Mouse (Mus musculus) liver, adult 2 months (tissue): Measurements from ENCODE around the gene Ankrd65. TPM values are rescaled to one million over a fixed set of nuclear protein-coding genes. Genes with fewer than 3 reads are reported as not detected.

Experiments
- DNase-seq: peaks from one replicate; pipeline ENCODE4 v3.0.0-alpha.2; 2011; ENCODE audit warnings: low read depth, low spot score; ENCODE audit errors: extremely low read depth
- H3K27ac ChIP-seq: fragments of 200-500 bp; replicated peaks from 2 replicates; pipeline ENCODE4 v1.5.1; 2012; ENCODE audit warnings: low read depth, mild to moderate bottlenecking, control low read depth, inconsistent platforms, low read length; ENCODE audit not compliant: insufficient read depth
- H3K27me3 ChIP-seq: fragments of 200-500 bp; 2 replicates; pipeline ENCODE4 v1.6.1; 2012; ENCODE audit warnings: mild to moderate bottlenecking, moderate library complexity, low read length, inconsistent platforms; ENCODE audit not compliant: control insufficient read depth, insufficient read depth
- H3K36me3 ChIP-seq: fragments of 200-500 bp; 2 replicates; pipeline ENCODE4 v1.6.1; 2012; ENCODE audit warnings: low read length, inconsistent platforms; ENCODE audit not compliant: control insufficient read depth, insufficient read depth
- H3K4me1 ChIP-seq: fragments of 200-500 bp; 2 replicates; pipeline ENCODE4 v1.6.1; 2011; ENCODE audit warnings: low read length; ENCODE audit not compliant: control insufficient read depth, insufficient read depth
- H3K4me3 ChIP-seq: fragments of 200-500 bp; 2 replicates; pipeline ENCODE4 v1.5.1; 2011; ENCODE audit warnings: low read depth, mild to moderate bottlenecking, control low read depth, low read length, moderate library complexity; ENCODE audit not compliant: insufficient read depth
- H3K79me2 ChIP-seq: fragments of 200-500 bp; 2 replicates; pipeline ENCODE4 v1.6.1; 2012; ENCODE audit warnings: inconsistent platforms, mild to moderate bottlenecking, low read length, moderate library complexity; ENCODE audit not compliant: control insufficient read depth, insufficient read depth
- H3K9ac ChIP-seq: fragments of 200-500 bp; 2 replicates; pipeline ENCODE4 v1.6.1; 2012; ENCODE audit warnings: low read depth, mild to moderate bottlenecking, control low read depth, inconsistent platforms, low read length
- CTCF ChIP-seq: fragments of 200-500 bp; IDR thresholded peaks from 2 replicates; pipeline ENCODE4 v1.5.1; 2011; ENCODE audit warnings: low read depth, low read length, control low read depth
- POLR2A ChIP-seq: fragments of 200-500 bp; IDR thresholded peaks from 2 replicates; pipeline ENCODE4 v1.6.1; 2011; ENCODE audit warnings: low read length, control low read depth; ENCODE audit not compliant: insufficient read depth; ENCODE audit errors: extremely low read depth
- WGBS: fragments of 180-500 bp; shearing (Covaris S2); methylation state at CpG from one replicate; pipeline ENCODE4 v1.1.7; 2018; 5-methylcytosine and 5-hydroxymethylcytosine counted together
- polyA plus RNA-seq: library from polyadenylated mRNA; depleted of rRNA; stranded (reverse); fragments of >200 nt; gene quantifications from 2 replicates; pipeline ENCODE4 v1.2.3, GENCODE M21; 2012
- total RNA-seq: library from RNA; depleted of rRNA; stranded (reverse); fragments of >200 nt; gene quantifications from 2 replicates; pipeline ENCODE4 v1.2.3, GENCODE M21; 2014

Ankrd65 gene
- total and polyA plus RNA-seq, 2 experiments: not detected

DNA sequence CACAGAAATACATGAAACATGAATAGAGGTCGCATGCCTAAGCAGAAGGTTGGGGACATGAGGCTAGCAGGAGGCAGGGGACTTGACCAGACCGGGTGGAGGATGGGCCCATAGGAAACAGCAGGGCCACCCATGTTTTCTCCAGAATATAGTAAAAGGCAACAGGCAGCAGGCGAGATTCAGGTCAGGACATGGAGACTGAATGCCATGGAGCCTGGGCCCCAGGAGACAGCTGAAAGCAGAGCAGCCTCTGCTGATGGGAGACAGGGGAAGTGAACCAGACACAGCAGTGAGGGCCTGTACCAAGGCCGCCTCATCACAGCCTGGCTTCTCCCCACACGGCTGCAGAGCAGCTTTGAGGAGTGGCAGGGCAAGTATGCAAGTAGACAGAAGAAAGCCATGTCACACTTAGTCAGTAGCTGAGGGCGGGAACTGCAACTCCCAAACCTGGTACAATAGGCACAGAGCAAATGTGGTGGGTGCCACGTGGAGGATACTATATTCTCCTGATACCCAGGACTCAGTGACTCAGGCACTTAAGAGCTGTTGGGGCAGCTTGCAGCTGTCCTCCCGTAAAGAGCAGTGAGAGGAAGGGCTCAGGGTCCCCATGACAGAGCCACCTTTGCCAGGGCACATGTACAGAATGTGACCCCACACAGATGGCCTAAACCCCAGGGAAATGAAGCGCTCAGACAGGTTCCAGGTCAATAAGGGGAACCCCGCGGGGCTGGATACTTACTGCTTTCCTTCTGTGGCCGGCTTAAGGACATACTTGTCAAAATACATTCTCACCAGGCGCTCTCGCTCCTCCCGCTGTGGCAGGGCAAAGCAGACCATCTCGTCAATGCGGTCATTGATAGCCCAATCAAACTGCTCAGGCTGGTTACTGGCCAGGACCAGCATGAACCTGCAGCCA is 43.4 kb upstream of the Ankrd65 start:
- Histone ChIP-seq H3K4me1 (no peaks in the 10 kb centered on the region), H3K9ac (no peak overlapping the region), H3K79me2 (no peaks in the 10 kb centered on the region), H3K27ac (no peak overlapping the region), H3K27me3 (no peaks in the 10 kb centered on the region), H3K4me3 (no peak overlapping the region), H3K36me3 (peaks cover 62% of the 10 kb centered on the region)
- no peak for DNase-seq
- 92% methylated on average over 17 of the region's 17 CpGs for WGBS
- no peak for TF ChIP-seq POLR2A
- no peak for TF ChIP-seq CTCF

DNA sequence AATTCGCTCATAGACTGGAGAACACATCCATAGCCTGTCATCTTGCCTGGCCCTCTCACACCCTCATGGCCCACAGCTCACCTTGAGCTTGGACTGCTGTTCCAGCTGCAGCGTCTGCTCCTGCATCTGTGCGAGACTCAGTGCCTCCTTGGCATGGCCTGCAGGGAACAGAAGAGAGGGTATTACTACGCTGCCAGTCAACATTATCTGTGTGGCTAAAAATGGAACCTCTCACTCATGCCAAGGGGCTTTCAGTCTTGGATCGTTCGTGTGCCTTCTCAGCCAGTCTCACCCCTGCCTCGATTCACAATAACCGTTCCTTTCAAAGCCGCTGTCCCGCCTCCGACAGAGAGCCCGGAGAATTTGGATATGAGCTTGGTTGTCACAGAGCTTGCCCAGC is 33.2 kb upstream of the Ankrd65 start:
- Histone ChIP-seq H3K4me3 (no peak overlapping the region), H3K27ac (no peak overlapping the region), H3K4me1 (peaks cover 9% of the 10 kb centered on the region; the same call in 1 of the 2 replicates), H3K79me2 (peaks cover 10% of the 10 kb centered on the region; the same call in 1 of the 2 replicates), H3K36me3 (peaks cover 35% of the 10 kb centered on the region), H3K27me3 (no peaks in the 10 kb centered on the region), H3K9ac (no peak overlapping the region)
- DNase-seq: no peak
- 95% methylated on average over 12 of the region's 12 CpGs for WGBS
- TF ChIP-seq CTCF (no peak), POLR2A (no peak)

DNA sequence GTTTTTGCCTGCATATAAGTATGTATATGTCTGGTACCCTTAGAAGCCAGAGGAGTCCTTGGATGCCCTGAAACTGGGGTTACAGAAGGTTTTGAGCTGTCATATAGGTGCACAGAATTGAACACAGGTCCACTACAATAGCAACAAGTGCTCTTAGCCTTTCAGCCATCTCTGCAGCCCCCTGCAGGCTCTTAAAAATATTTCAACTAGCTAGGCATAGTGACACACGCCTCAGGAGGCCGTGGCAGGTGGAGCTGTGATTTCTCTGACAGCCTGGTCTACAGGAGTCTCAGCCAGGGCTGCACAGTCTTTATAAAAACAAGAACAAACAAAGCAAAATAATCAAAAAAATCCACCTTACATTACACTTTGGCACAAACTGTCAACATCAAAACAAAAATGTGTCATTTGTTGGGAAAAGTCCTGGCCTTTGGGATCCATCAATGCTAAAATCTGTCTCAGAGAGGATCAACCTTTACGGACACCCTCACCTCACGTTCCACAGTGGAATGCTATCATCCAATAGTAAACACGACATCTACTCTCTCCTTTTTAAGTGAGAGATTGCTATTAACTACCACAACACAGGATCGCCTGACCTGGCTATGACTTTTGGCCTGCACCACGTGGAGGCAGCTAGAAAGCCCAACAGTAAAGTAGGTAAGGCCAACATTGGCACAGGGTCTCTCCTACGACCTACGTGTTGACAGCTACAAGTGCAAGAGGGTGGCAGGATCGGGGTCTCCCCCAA is 30.2 kb upstream of the Ankrd65 start:
- TF ChIP-seq CTCF (0 out of 2 replicates have a peak, but pooled peaks have one; percentile 12), POLR2A (no peak)
- H3K4me1 ChIP-seq: peaks cover 9% of the 10 kb centered on the region; the same call in 1 of the 2 replicates
- no peaks in the 10 kb centered on the region for H3K27me3 ChIP-seq
- H3K79me2 ChIP-seq: peaks cover 10% of the 10 kb centered on the region; the same call in 1 of the 2 replicates
- H3K4me3 ChIP-seq: peak overlapping the region; percentile 76
- H3K36me3 ChIP-seq: peaks cover 15% of the 10 kb centered on the region
- peak overlapping the region; percentile 82 for H3K9ac ChIP-seq
- peak overlapping the region; percentile 85 for H3K27ac ChIP-seq
- under 1% methylated on average over 10 of the region's 10 CpGs for WGBS
- DNase-seq: peak; percentile 44

DNA sequence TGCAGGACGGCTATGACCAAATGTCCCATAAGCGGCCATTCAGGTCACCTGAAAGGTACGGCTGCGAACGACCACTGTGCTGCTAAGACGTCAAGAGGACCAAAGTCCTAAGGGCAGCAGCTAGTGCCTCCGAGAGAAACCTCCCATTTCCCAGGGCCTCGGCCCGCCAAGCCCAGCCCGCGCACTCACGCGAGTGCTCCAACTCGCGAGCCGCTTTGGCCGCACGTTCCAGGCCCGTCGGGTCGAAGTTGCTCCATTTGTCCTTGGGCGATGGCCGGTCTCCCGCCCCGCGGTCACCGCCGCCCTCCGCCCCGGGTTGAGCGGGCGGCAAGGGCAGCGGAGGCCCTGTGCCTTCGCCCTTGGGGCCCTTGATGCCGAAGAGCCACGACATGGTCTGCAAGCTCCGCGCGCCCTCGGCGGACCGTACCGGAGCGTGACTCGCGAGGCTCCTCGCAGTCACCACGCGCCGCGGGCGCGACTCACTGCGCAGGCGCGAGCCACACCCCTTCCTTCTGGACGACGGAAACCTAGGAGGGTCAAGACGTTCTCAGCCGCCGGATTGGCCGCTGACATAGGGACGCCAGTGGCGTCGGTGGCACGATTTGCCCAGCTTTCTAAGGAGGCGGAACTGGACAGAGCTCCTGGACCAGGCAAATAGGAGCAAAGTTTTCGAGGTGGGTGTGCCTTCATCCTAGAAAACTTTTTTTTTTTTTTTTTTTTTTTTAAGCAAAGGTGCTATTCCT is 29.5 kb upstream of the Ankrd65 start, which contains the start of gene Atad3a:
Gene Atad3a, minus strand, starts transcription at position 481 of the 743 bp plus-strand sequence.
- 1% methylated on average over 68 of the region's 68 CpGs for WGBS
- peak within 1 kb of the TSS; percentile 85 for H3K27ac ChIP-seq
- H3K27me3 ChIP-seq: no peaks in the 10 kb centered on the region
- TF ChIP-seq POLR2A (peak; percentile 66; the same call in 1 of the 2 replicates), CTCF (no peak)
- peak within 1 kb of the TSS; percentile 82 for H3K9ac ChIP-seq
- peak within 1 kb of the TSS; percentile 76 for H3K4me3 ChIP-seq
- peak; percentile 94 for DNase-seq
- H3K4me1 ChIP-seq: peaks cover 9% of the 10 kb centered on the region; the same call in 1 of the 2 replicates
- peaks cover 10% of the 10 kb centered on the region; the same call in 1 of the 2 replicates for H3K79me2 ChIP-seq
- H3K36me3 ChIP-seq: peaks cover 9% of the 10 kb centered on the region; the same call in 1 of the 2 replicates
